Mouse (Mus musculus): ENCODE results near the gene H2al1b.

The H2al1b gene

GRCm38 (mm10) chrX:11346756-11347155 is 44.5 kb downstream of the H2al1b start:
- no peak for DNase-seq (ENCODE audit: low read depth, low spot score)

All from CD4-positive helper T cell, adult 2 months (primary cell).